Mouse (Mus musculus): ENCODE results near the gene Vav3.
"Not testable (repeated sequence)": the region's sequence is repeated elsewhere in the genome, so short reads cannot be mapped to it uniquely, and the experiment has no call there.

Vav3 gene

GRCm38 (mm10) chr3:109440001-109440400 lies 99.5 kb downstream of the Vav3 start:
- no peak for DNase-seq (ENCODE audit: low read depth, low spot score)

- no peak for DNase-seq (ENCODE audit: low read depth, low spot score)
Observed at GRCm38 (mm10) chr3:109444077-109444476, 103.6 kb downstream of the Vav3 start.

GRCm38 (mm10) chr3:109446903-109447302 lies 106.5 kb downstream of the Vav3 start:
- no peak for DNase-seq (ENCODE audit: low read depth, low spot score)

GRCm38 (mm10) chr3:109448249-109448648 lies 107.8 kb downstream of the Vav3 start:
- DNase-seq (ENCODE audit: low read depth, low spot score), result not testable (repeated sequence)

GRCm38 (mm10) chr3:109451966-109452365 lies 111.5 kb downstream of the Vav3 start:
- DNase-seq (ENCODE audit: low read depth, low spot score), result no peak

- DNase-seq (ENCODE audit: low read depth, low spot score), result no peak
Observed at GRCm38 (mm10) chr3:109454633-109455032, 114.2 kb downstream of the Vav3 start.

- no peak for DNase-seq (ENCODE audit: low read depth, low spot score)
Observed at GRCm38 (mm10) chr3:109456340-109456739, 115.9 kb downstream of the Vav3 start.

DNA sequence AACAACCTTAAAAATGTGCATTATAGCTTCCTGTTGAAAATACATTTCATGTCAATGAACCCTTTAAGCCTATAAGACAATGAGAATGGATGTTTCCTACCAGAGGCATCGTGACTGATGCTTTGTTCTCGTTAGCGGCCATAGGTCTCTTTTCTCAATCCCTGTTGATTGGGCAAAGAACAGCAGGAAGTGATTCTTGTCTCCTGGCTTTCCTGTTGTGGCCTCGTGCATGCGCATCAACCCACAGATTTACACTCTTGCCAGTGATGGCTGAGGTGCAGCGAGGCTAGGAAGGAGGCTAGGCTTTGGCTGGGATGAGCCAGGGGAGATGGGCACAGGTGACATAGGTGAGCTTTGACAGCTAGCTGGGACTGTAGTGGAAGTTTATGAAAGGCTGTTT lies 123.2 kb downstream of the Vav3 start:
- no peak for DNase-seq (ENCODE audit: low read depth, low spot score)

GRCm38 (mm10) chr3:109464600-109464999 lies 124.1 kb downstream of the Vav3 start:
- no peak for DNase-seq (ENCODE audit: low read depth, low spot score)

DNA sequence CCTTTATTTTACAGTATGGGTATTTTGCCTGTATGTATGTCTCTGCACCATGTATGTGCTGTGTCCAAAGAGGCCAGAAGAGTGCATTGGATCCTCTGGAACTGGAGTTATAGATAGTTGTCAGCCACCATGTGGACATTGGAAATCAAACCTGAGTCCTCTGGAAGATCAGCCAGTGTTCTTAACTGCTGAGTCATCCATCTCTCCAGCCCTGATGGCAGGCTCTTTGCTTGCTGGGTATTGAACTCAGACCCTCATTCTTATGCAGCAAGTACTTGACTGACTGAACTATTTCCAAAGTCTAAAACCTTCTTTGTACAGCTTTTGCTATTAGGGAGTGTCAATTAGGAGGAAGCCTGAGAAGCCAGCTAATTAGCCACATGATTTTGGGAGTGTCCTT lies 126.1 kb downstream of the Vav3 start:
- DNase-seq (ENCODE audit: low read depth, low spot score), result no peak

- DNase-seq (ENCODE audit: low read depth, low spot score), result peak; percentile 18
Observed at GRCm38 (mm10) chr3:109467288-109467687, 126.8 kb downstream of the Vav3 start.

DNA sequence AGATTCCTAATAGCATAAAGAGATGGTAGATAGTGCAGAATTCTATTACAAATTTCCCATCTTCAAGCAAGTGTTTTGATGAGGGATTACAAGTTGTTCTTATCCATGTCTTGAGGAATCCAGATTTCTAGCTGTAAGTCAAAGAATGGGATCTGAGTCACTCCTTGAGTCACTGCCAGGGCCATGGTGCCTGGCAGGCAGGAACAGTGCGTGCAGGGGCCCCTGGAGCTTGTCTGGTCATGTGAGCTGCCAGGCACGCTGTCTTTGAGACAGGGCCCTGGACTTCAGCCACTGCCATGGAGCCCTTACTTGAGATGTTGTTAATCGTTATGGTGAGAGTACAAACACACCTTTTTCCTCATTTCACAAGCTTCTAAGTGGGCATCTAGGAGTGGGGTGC lies 129.0 kb downstream of the Vav3 start:
- DNase-seq (ENCODE audit: low read depth, low spot score), result no peak

GRCm38 (mm10) chr3:109470651-109471255 lies 130.3 kb downstream of the Vav3 start:
- DNase-seq (ENCODE audit: low read depth, low spot score), result no peak

DNA sequence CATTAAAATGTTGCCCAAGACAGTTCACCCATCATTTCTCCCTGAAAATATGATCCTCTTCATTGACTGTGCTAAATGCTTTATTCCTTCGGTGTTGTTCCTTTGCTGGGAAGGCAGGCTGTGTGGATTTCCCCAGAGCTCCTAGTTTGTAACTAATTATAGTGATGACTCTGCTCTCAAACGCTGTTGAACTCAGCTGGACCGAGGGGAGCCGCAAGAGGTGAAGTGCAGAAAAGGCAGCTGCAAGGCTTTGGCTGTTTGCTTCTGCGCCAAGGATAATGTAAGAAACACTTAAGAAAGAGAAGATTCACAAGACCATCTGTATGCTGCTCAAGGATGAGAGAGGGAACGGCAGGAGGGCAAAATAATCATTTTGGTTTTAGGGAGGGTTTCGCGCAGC lies 136.1 kb downstream of the Vav3 start:
- DNase-seq (ENCODE audit: low read depth, low spot score), result no peak

GRCm38 (mm10) chr3:109478297-109478696 lies 137.8 kb downstream of the Vav3 start:
- DNase-seq (ENCODE audit: low read depth, low spot score), result no peak

GRCm38 (mm10) chr3:109480625-109481024 lies 140.2 kb downstream of the Vav3 start:
- DNase-seq (ENCODE audit: low read depth, low spot score), result no peak

- DNase-seq (ENCODE audit: low read depth, low spot score), result no peak
Observed at GRCm38 (mm10) chr3:109486786-109487185, 146.3 kb downstream of the Vav3 start.

GRCm38 (mm10) chr3:109487823-109488222 lies 147.4 kb downstream of the Vav3 start:
- DNase-seq (ENCODE audit: low read depth, low spot score), result no peak

- DNase-seq (ENCODE audit: low read depth, low spot score), result no peak
Observed at GRCm38 (mm10) chr3:109488750-109489171, 148.3 kb downstream of the Vav3 start.

DNA sequence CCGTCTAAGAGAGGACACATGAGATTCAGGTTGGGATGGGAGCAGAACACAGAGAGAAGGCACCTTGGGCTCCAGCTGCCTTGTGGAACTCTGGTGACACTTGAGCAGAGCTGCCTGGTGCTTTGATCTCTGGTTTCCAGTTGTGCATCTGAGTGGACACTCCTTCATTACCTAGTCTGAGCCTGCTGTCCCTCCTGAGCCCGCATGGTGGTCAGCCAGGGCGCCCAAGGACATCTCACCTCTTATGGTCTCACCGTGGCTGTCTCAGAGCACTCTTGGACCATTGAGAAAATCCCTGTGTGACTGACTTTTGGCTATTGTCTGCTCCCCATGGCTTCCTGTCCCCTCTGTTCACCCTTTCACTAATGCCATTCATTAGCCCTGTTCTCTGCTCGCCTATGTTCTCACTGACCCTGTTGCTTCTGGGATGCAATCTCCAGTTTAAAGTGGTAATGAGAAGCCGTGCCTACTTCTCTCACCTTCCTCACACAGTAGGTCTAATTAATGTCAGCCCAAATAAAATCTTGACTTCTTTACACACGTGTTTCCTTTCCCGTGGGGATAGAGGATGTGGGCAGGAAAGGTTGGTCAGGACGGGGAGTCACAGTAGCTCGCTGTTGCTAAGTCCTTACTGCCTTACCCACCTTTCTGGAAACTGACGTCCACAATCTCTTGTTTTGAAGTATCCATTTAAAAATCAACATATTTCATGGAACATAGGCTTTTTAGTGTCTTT lies 150.3 kb downstream of the Vav3 start:
- no peak for DNase-seq (ENCODE audit: low read depth, low spot score)

DNA sequence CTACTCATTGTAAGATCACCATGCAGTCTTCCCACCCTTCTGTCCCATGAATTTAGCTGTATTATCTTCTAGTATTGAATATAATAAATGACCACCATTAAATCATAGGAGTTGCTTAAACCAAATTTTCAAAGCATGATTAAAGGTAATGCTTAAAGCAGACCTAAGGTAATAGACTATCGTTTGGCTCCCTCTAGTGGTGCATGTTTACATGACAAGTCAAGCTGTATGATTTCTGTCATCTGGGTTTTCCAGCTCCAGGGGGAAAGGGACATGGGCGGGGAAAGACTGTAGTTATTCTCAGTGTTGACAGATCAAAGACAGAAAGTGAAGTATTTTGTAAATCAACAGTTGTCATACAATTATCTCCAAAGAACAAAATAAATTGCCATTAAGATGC lies 151.1 kb downstream of the Vav3 start:
- peak; percentile 88 for DNase-seq (ENCODE audit: low read depth, low spot score)

- no peak for DNase-seq (ENCODE audit: low read depth, low spot score)
Observed at GRCm38 (mm10) chr3:109496461-109496860, 156.0 kb downstream of the Vav3 start.

GRCm38 (mm10) chr3:109497074-109497473 lies 156.6 kb downstream of the Vav3 start:
- DNase-seq (ENCODE audit: low read depth, low spot score), result no peak

Measured in forelimb bud, embryonic 11.5 days (tissue).